Mouse (Mus musculus): Measurements from ENCODE around the gene Cldn4. TPM values are rescaled to one million over a fixed set of nuclear protein-coding genes. Genes with fewer than 3 reads are reported as not detected.

Cldn4 gene
- polyA plus RNA-seq, 1 experiment = 0.44 TPM

- no peaks in the 10 kb centered on the region for H3K27me3 ChIP-seq (ENCODE audit: control insufficient read depth, insufficient read depth, low read length)
- whole genome bisulfite sequencing = 49% methylated on average over 7 of the region's 7 CpGs
- H3K36me3 ChIP-seq (ENCODE audit: control insufficient read depth, insufficient read depth, low read length) = no peaks in the 10 kb centered on the region
- no peaks in the 10 kb centered on the region for H3K4me1 ChIP-seq (ENCODE audit: control insufficient read depth, insufficient read depth, insufficient read length)
- DNase-seq (ENCODE audit: low read depth in 1 of 2, low spot score in 2 of 2) = no peak
- no peak overlapping the region for H3K4me3 ChIP-seq (ENCODE audit: extremely low read depth, insufficient read depth, insufficient read length)
- TF ChIP-seq POLR2A (IDR thresholded peaks at IDR 0.05; ENCODE audit: low read depth, low read length) = no peak
- TF ChIP-seq CTCF (IDR thresholded peaks at IDR 0.05; ENCODE audit: extremely low read depth, insufficient read depth, insufficient read length, insufficient replicate concordance) = no peak
- H3K27ac ChIP-seq (ENCODE audit: insufficient read depth, low read length) = no peak overlapping the region
Measured at GRCm38 (mm10) chr5:134974294-134974693, 27.6 kb upstream of the Cldn4 start.

GRCm38 (mm10) chr5:134973526-134973925 is 26.8 kb upstream of the Cldn4 start:
- Histone ChIP-seq H3K4me1 (ENCODE audit: control insufficient read depth, insufficient read depth, insufficient read length) (no peaks in the 10 kb centered on the region), H3K4me3 (ENCODE audit: extremely low read depth, insufficient read depth, insufficient read length) (no peak overlapping the region), H3K36me3 (ENCODE audit: control insufficient read depth, insufficient read depth, low read length) (no peaks in the 10 kb centered on the region), H3K27me3 (ENCODE audit: control insufficient read depth, insufficient read depth, low read length) (no peaks in the 10 kb centered on the region), H3K27ac (ENCODE audit: insufficient read depth, low read length) (no peak overlapping the region)
- DNase-seq (ENCODE audit: low read depth in 1 of 2, low spot score in 2 of 2) = no peak
- WGBS = 89% methylated on average over 7 of the region's 7 CpGs
- TF ChIP-seq CTCF (IDR thresholded peaks at IDR 0.05; ENCODE audit: extremely low read depth, insufficient read depth, insufficient read length, insufficient replicate concordance) (no peak), POLR2A (IDR thresholded peaks at IDR 0.05; ENCODE audit: low read depth, low read length) (no peak)

GRCm38 (mm10) chr5:134973081-134973480 is 26.3 kb upstream of the Cldn4 start:
- H3K36me3 ChIP-seq (ENCODE audit: control insufficient read depth, insufficient read depth, low read length) = no peaks in the 10 kb centered on the region
- H3K4me1 ChIP-seq (ENCODE audit: control insufficient read depth, insufficient read depth, insufficient read length) = no peaks in the 10 kb centered on the region
- TF ChIP-seq CTCF (IDR thresholded peaks at IDR 0.05; ENCODE audit: extremely low read depth, insufficient read depth, insufficient read length, insufficient replicate concordance) (no peak), POLR2A (IDR thresholded peaks at IDR 0.05; ENCODE audit: low read depth, low read length) (no peak)
- no peak for DNase-seq (ENCODE audit: low read depth in 1 of 2, low spot score in 2 of 2)
- H3K27me3 ChIP-seq (ENCODE audit: control insufficient read depth, insufficient read depth, low read length) = no peaks in the 10 kb centered on the region
- no peak overlapping the region for H3K27ac ChIP-seq (ENCODE audit: insufficient read depth, low read length)
- H3K4me3 ChIP-seq (ENCODE audit: extremely low read depth, insufficient read depth, insufficient read length) = no peak overlapping the region

- no peaks in the 10 kb centered on the region for H3K27me3 ChIP-seq (ENCODE audit: control insufficient read depth, insufficient read depth, low read length)
- no peak for DNase-seq (ENCODE audit: low read depth in 1 of 2, low spot score in 2 of 2)
- no peak overlapping the region for H3K27ac ChIP-seq (ENCODE audit: insufficient read depth, low read length)
- 87% methylated on average over 8 of the region's 8 CpGs for whole genome bisulfite sequencing
- H3K36me3 ChIP-seq (ENCODE audit: control insufficient read depth, insufficient read depth, low read length) = no peaks in the 10 kb centered on the region
- peaks cover 5% of the 10 kb centered on the region; the same call in 1 of the 2 replicates for H3K4me1 ChIP-seq (ENCODE audit: control insufficient read depth, insufficient read depth, insufficient read length)
- no peak for TF ChIP-seq POLR2A (IDR thresholded peaks at IDR 0.05; ENCODE audit: low read depth, low read length)
- no peak for TF ChIP-seq CTCF (IDR thresholded peaks at IDR 0.05; ENCODE audit: extremely low read depth, insufficient read depth, insufficient read length, insufficient replicate concordance)
- H3K4me3 ChIP-seq (ENCODE audit: extremely low read depth, insufficient read depth, insufficient read length) = no peak overlapping the region
Measured at GRCm38 (mm10) chr5:134970671-134971070, 23.9 kb upstream of the Cldn4 start.

GRCm38 (mm10) chr5:134967164-134967944 is 20.6 kb upstream of the Cldn4 start:
- 85% methylated on average over 20 of the region's 20 CpGs for WGBS
- TF ChIP-seq POLR2A (IDR thresholded peaks at IDR 0.05; ENCODE audit: low read depth, low read length) (no peak), CTCF (IDR thresholded peaks at IDR 0.05; ENCODE audit: extremely low read depth, insufficient read depth, insufficient read length, insufficient replicate concordance) (no peak)
- Histone ChIP-seq H3K4me1 (ENCODE audit: control insufficient read depth, insufficient read depth, insufficient read length) (peaks cover 5% of the 10 kb centered on the region; the same call in 1 of the 2 replicates), H3K4me3 (ENCODE audit: extremely low read depth, insufficient read depth, insufficient read length) (no peak overlapping the region), H3K27ac (ENCODE audit: insufficient read depth, low read length) (no peak overlapping the region), H3K36me3 (ENCODE audit: control insufficient read depth, insufficient read depth, low read length) (no peaks in the 10 kb centered on the region), H3K27me3 (ENCODE audit: control insufficient read depth, insufficient read depth, low read length) (no peaks in the 10 kb centered on the region)
- no peak for DNase-seq (ENCODE audit: low read depth in 1 of 2, low spot score in 2 of 2)

GRCm38 (mm10) chr5:134965852-134966821 is 19.4 kb upstream of the Cldn4 start:
- peak; percentile 36 to 58 for DNase-seq (ENCODE audit: low read depth in 1 of 2, low spot score in 2 of 2)
- 0 out of 2 replicates have a peak overlapping the region, but pooled peaks have one; percentile 16 for H3K4me3 ChIP-seq (ENCODE audit: extremely low read depth, insufficient read depth, insufficient read length)
- H3K36me3 ChIP-seq (ENCODE audit: control insufficient read depth, insufficient read depth, low read length) = no peaks in the 10 kb centered on the region
- no peaks in the 10 kb centered on the region for H3K27me3 ChIP-seq (ENCODE audit: control insufficient read depth, insufficient read depth, low read length)
- WGBS = 8% methylated on average over 33 of the region's 33 CpGs
- H3K4me1 ChIP-seq (ENCODE audit: control insufficient read depth, insufficient read depth, insufficient read length) = peaks cover 5% of the 10 kb centered on the region; the same call in 1 of the 2 replicates
- TF ChIP-seq POLR2A (IDR thresholded peaks at IDR 0.05; ENCODE audit: low read depth, low read length) = no peak
- TF ChIP-seq CTCF (IDR thresholded peaks at IDR 0.05; ENCODE audit: extremely low read depth, insufficient read depth, insufficient read length, insufficient replicate concordance) = peak; percentile 36; the same call in 1 of the 2 replicates
- H3K27ac ChIP-seq (ENCODE audit: insufficient read depth, low read length) = no peak overlapping the region
